Mouse (Mus musculus) right cerebral cortex, adult 18-20 months (tissue): ENCODE results near the gene Gm3269.
"Not testable (repeated sequence)": the region's sequence is repeated elsewhere in the genome, so short reads cannot be mapped to it uniquely, and the experiment has no call there.

Source experiments
- DNase-seq: peaks from one replicate; pipeline ENCODE4 v3.0.0; 2022; ENCODE audit warnings: mixed read lengths

Gene Gm3269

GRCm38 (mm10) chr14:4837806-4838205, at the start of gene Gm3269:
Gene Gm3269, plus strand, starts transcription at chr14:4838106.
- not testable (repeated sequence) for DNase-seq

- not testable (repeated sequence) for DNase-seq
These were observed 31.5 kb upstream of the Gm3269 start for GRCm38 (mm10) chr14:4806421-4806820.

GRCm38 (mm10) chr14:4821950-4822349, 16.0 kb upstream of the Gm3269 start:
- DNase-seq = not testable (repeated sequence)

- DNase-seq = not testable (repeated sequence)
These were observed 17.5 kb downstream of the Gm3269 start, which contains the start of gene Gm3264 for GRCm38 (mm10) chr14:4855299-4855980. Gene Gm3264, plus strand, starts transcription at chr14:4855576.

- not testable (repeated sequence) for DNase-seq
These were observed 54.2 kb downstream of the Gm3269 start, which contains the start of gene Gm3278 for GRCm38 (mm10) chr14:4892116-4892515. Gene Gm3278, plus strand, starts transcription at chr14:4892416.
